Mouse (Mus musculus): Measurements from ENCODE around the gene Il1f6. TPM values are rescaled to one million over a fixed set of nuclear protein-coding genes. Genes with fewer than 3 reads are reported as not detected.

Il1f6 gene
- polyA plus RNA-seq, 1 experiment from 2014 or later: not detected

GRCm38 (mm10) chr2:24273619-24274018, 58.4 kb downstream of the Il1f6 start:
- H3K4me2 ChIP-seq (ENCODE audit: low read length): no peak overlapping the region
- no peaks in the 10 kb centered on the region for H3K36me3 ChIP-seq (ENCODE audit: control insufficient read depth, insufficient read depth, low read length)
- no peaks in the 10 kb centered on the region for H3K27me3 ChIP-seq (ENCODE audit: control insufficient read depth, insufficient read depth, low read length)
- no peak overlapping the region for H3K4me3 ChIP-seq (replicated peaks; ENCODE audit: low read depth, low read length)
- WGBS: 83% methylated on average over 2 of the region's 2 CpGs
- ATAC-seq (ENCODE audit: low FRiP score, low TSS enrichment) (no peak), DNase-seq (no peak)
- no peak overlapping the region for H3K27ac ChIP-seq (replicated peaks; ENCODE audit: low read depth, low read length)
- no peak overlapping the region for H3K9ac ChIP-seq (replicated peaks; ENCODE audit: low read length)
- no peaks in the 10 kb centered on the region for H3K9me3 ChIP-seq (ENCODE audit: control insufficient read depth, low read length)
- no peaks in the 10 kb centered on the region for H3K4me1 ChIP-seq (ENCODE audit: control insufficient read depth, insufficient read depth, low read length)

- Histone ChIP-seq H3K27ac (replicated peaks; ENCODE audit: low read depth, low read length) (no peak overlapping the region), H3K36me3 (ENCODE audit: control insufficient read depth, insufficient read depth, low read length) (no peaks in the 10 kb centered on the region), H3K9me3 (ENCODE audit: control insufficient read depth, low read length) (no peaks in the 10 kb centered on the region), H3K4me2 (ENCODE audit: low read length) (no peak overlapping the region), H3K4me1 (ENCODE audit: control insufficient read depth, insufficient read depth, low read length) (no peaks in the 10 kb centered on the region), H3K9ac (replicated peaks; ENCODE audit: low read length) (no peak overlapping the region), H3K27me3 (ENCODE audit: control insufficient read depth, insufficient read depth, low read length) (no peaks in the 10 kb centered on the region), H3K4me3 (replicated peaks; ENCODE audit: low read depth, low read length) (no peak overlapping the region)
- 13% methylated on average over 1 of the region's 1 CpGs for WGBS
- DNase-seq: no peak
- no peak for ATAC-seq (ENCODE audit: low FRiP score, low TSS enrichment)
Observed at GRCm38 (mm10) chr2:24275146-24275545, 59.9 kb downstream of the Il1f6 start.

Other genes with a start within 250 kb of the Il1f6 start
- 6.7 and 9.4 TPM in 2 replicates for gene Hnmt, start 166.0 kb upstream of the Il1f6 start, polyA plus RNA-seq (2014; fragmentation: Nextera tagmentation; extraction: Ambion mirVana)
- gene Tbpl2, start 118.8 kb upstream of the Il1f6 start, polyA plus RNA-seq (2014; fragmentation: Nextera tagmentation; extraction: Ambion mirVana): not detected in 2 replicates
- gene Il1f8, start 62.3 kb upstream of the Il1f6 start, polyA plus RNA-seq (2014; fragmentation: Nextera tagmentation; extraction: Ambion mirVana): not detected in 2 replicates
- gene Il1f9, start 28.9 kb upstream of the Il1f6 start, polyA plus RNA-seq (2014; fragmentation: Nextera tagmentation; extraction: Ambion mirVana): not detected in 2 replicates
- gene Il1f5, start 61.5 kb downstream of the Il1f6 start, polyA plus RNA-seq (2014; fragmentation: Nextera tagmentation; extraction: Ambion mirVana): not detected in 2 replicates
- not detected in 2 replicates for gene Il1f10, start 75.8 kb downstream of the Il1f6 start, polyA plus RNA-seq (2014; fragmentation: Nextera tagmentation; extraction: Ambion mirVana)
- 1.7 TPM in 1 of 2 replicates, not detected in the other for gene Il1rn, start 121.4 kb downstream of the Il1f6 start, polyA plus RNA-seq (2014; fragmentation: Nextera tagmentation; extraction: Ambion mirVana)
- 0.07 and 0.18 TPM in 2 replicates for gene Psd4, start 152.2 kb downstream of the Il1f6 start, polyA plus RNA-seq (2014; fragmentation: Nextera tagmentation; extraction: Ambion mirVana)